ENCODE assay signal across 19 mouse cellular contexts in the genomic region with DNA sequence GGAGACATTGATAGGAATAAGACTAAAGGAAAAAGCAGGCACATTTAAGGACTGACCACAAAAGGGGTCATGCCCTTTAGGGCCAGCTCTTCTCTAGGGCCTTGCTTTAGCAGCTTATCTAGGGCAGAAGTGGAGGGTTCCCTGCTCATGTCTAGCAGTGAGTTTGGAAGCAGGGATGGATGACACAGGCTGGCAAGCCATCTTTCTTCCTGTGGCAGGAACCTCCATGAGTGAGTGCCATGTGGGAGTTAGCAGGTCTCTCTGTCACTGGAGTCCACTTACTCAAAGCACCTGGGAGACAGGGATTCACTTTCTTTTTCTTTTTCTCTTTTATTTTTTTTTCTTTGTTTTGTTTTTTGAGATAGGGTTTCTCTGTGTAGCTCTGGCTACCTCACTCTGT. TPM values are rescaled to one million over a fixed set of nuclear protein-coding genes. Genes with fewer than 3 reads are reported as not detected.
"Had no signal": no experiment of that assay in that cellular context is flagged by ENCODE, and none has a peak within 500 bp of the region (broad histone marks: within the 10 kb centered on the region; RNA-seq: fewer than 3 reads in every experiment).

No protein-coding gene starts in this region.

- H3K9me3 ChIP-seq: liver, embryonic 15.5 days; lung, embryonic 15.5 days; midbrain, embryonic 12.5 days; neural tube, embryonic 12.5 days; stomach, embryonic 15.5 days had no signal

- H3K4me3 ChIP-seq: liver, embryonic 15.5 days; lung, embryonic 15.5 days; midbrain, embryonic 12.5 days; neural tube, embryonic 12.5 days; stomach, embryonic 15.5 days had no signal

- ATAC-seq: lung, postnatal 0 days; midbrain, embryonic 16.5 days had no signal

- H3K36me3 ChIP-seq: liver, embryonic 15.5 days; lung, embryonic 15.5 days; midbrain, embryonic 12.5 days; neural tube, embryonic 12.5 days; stomach, embryonic 15.5 days had no signal

- DNase-seq: liver, postnatal 0 days; lung, adult 2 months; lung, postnatal 14 days; lung, postnatal 36 days; midbrain, embryonic 14.5 days; right cerebral cortex, postnatal 14 days; thymus, adult 2 months; thymus, postnatal 25 days; thymus, postnatal 4 days had no signal

- H3K4me1 ChIP-seq: neural tube, embryonic 12.5 days had no signal

- H3K27ac ChIP-seq: liver, embryonic 15.5 days; lung, embryonic 15.5 days; macrophage; midbrain, embryonic 12.5 days; neural tube, embryonic 12.5 days; stomach, embryonic 15.5 days; stomach, postnatal 0 days had no signal

RNA-seq across cellular contexts. Expression of a gene that starts 1.3 kb away (rescaled TPM):
- polyA plus RNA-seq: liver, embryonic 15.5 days; liver, postnatal 0 days; macrophage; testis, adult 2 months had no signal
